Mouse (Mus musculus) ovary, adult 18-20 months (tissue): ENCODE data around the gene Ssh1.

ENCODE experiments used
- DNase-seq: peaks from one replicate; pipeline ENCODE4 v3.0.0; 2022; ENCODE audit warnings: low spot score, mixed read lengths

Gene Ssh1

DNA sequence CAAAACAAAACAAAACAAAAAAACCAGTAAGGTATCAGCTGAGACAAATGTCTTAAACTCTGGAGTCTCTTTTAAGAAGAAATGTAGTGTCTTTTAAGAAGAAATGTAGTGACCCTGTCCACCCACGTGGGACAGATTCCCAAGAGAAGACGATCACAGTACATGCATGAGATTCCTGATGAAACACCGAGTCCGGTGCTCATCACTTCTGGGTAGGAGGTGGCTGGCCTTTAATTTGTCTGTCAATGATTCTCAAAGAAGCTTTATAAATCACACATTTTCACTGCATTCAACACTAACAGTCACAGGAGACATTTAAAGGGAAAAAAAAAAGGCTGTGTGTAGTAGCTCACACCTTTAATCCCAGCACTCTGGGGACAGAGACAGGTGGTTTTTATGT is 103.8 kb downstream of the Ssh1 start:
- no peak for DNase-seq

DNA sequence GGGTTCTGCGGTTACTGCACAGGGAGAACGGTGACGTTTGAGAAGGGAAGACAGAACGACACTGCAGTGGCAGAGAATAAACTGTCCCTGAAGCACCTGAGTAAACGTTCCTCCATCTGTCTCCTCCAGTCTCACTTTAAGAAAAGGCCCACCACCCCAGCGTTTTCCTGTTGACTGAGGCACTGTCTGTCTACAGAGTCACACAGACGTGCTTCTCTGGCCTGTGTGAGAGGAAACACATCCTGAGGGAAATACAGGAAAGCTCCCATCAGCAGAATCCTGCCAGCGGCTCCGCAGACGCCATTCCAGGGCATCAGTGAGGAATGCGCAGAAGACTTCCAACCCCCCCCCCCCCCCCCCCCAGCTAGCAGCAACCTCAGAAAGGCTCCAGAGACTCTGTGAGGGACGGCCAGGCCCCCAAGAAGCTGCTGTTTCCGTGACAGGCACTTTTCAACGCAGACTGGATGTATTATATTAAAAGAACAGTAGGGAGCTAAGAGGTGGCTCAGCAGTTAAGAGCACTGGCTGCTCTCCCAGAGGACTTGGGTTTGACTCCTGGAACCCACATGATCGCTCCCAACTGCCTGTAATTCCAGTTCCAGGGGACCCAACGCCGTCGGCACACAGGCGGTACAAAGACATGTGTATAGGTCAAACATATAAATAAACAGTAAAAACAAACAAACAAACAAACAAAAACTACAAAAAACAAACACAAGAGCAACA is 104.3 kb downstream of the Ssh1 start:
- no peak for DNase-seq

DNA sequence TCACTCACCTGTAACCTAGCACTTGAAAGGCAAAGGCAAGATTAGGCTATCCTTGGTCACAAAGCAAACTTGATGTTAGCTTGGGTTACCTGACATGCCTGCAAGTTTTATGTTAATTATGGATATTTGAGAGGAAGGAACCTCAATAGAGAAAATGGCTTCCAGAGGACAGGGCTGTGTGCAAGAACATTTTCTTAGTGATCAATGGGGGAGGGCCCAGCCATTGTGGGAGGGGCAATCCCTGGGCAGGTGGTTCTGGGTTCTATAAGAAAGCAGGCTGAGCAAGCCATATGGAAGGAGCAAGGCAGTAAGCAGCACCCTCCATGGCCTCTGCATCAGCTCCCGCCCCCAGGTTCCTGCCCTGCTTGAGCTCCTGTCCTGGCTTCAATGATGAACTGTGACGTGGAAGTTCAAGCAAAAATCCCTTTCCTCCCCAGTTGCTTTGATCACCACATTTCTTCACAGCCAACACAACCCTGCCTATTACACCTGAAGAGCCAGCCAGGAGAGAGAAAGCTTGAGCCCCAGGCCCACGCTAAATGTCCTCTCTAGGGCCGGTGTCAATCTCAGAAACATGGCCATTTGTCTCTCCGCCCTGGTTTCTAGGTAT is 105.4 kb downstream of the Ssh1 start:
- DNase-seq: no peak

DNA sequence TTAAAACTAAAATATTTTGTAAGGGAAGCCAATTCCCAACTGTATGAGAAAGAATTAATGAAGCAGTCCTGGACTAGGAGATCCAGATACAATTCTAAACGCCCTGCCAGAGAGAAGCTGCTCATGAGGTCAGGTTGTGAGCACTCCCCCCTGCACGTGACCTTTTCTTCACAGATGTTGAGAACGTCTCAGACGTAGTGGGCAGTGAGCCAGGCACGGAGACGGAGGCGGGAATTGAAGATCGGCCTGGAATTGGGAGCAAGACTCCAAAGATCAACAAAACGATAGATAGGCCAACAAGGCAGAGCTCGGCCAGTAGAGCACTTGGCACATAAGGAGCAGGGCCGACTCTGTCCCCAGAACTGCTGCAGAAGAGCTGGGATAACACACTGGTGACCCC is 106.6 kb downstream of the Ssh1 start:
- DNase-seq: peak; percentile 48
